Mouse (Mus musculus) hindbrain, embryonic 16.5 days (tissue): ENCODE measurements around the gene Zfp428. TPM values are rescaled to one million over a fixed set of nuclear protein-coding genes. Genes with fewer than 3 reads are reported as not detected.
A peak's percentile ranks its signal among the peaks of the same experiment; 100 is the strongest.
"Not testable (repeated sequence)": the region's sequence is repeated elsewhere in the genome, so short reads cannot be mapped to it uniquely, and the experiment has no call there.

ENCODE experiments used
- ATAC-seq: fragments of 200-750 bp; cut with Nextera tagmentation; 2 replicates; pipeline ENCODE4 v1.8.0; 2017; ENCODE audit warnings: moderate TSS enrichment, moderate library complexity
- H3K27ac ChIP-seq: fragments of 300-500 bp; sonication (generic); 2 replicates; pipeline ENCODE4 v1.5.1; 2014; ENCODE audit warnings: low read depth, mild to moderate bottlenecking, control low read depth, low read length, moderate library complexity
- H3K27me3 ChIP-seq: fragments of 300-500 bp; sonication (generic); replicated peaks from 2 replicates; pipeline ENCODE4 v1.6.1; 2014; ENCODE audit warnings: low read length; ENCODE audit not compliant: control insufficient read depth, insufficient read depth
- H3K36me3 ChIP-seq: fragments of 300-500 bp; sonication (generic); 2 replicates; pipeline ENCODE4 v1.6.1; 2014; ENCODE audit warnings: mild to moderate bottlenecking, low read length, moderate library complexity, mixed read lengths; ENCODE audit not compliant: control insufficient read depth, insufficient read depth
- H3K4me1 ChIP-seq: fragments of 300-500 bp; sonication (generic); 2 replicates; pipeline ENCODE4 v1.6.1; 2014; ENCODE audit warnings: low read depth, low read length; ENCODE audit not compliant: control insufficient read depth, insufficient read depth
- H3K4me2 ChIP-seq: fragments of 300-500 bp; sonication (generic); 2 replicates; pipeline ENCODE4 v1.6.1; 2014; ENCODE audit warnings: mild to moderate bottlenecking, low read length, control low read depth, moderate library complexity
- H3K4me3 ChIP-seq: fragments of 300-500 bp; sonication (generic); 2 replicates; pipeline ENCODE4 v1.5.1; 2014; ENCODE audit warnings: mild to moderate bottlenecking, low read length, control low read depth, moderate library complexity
- H3K9ac ChIP-seq: fragments of 300-500 bp; sonication (generic); 2 replicates; pipeline ENCODE4 v1.6.1; 2014; ENCODE audit warnings: low read depth, mild to moderate bottlenecking, control low read depth, low read length, moderate library complexity
- H3K9me3 ChIP-seq: fragments of 300-500 bp; sonication (generic); 2 replicates; pipeline ENCODE4 v1.6.1; 2014; ENCODE audit warnings: mild to moderate bottlenecking, low read length, moderate library complexity; ENCODE audit not compliant: control insufficient read depth
- WGBS: fragments of 180-500 bp; shearing (Covaris S2); extraction: QIAGEN DNeasy Blood & Tissue Kit; methylation state at CpG from one replicate; pipeline ENCODE4 v1.1.7; 2014; 5-methylcytosine and 5-hydroxymethylcytosine counted together
- polyA plus RNA-seq: library from polyadenylated mRNA; unstranded; fragments of >200 nt; fragmentation: Nextera tagmentation; extraction: Ambion mirVana; gene quantifications from 2 replicates; pipeline ENCODE4 v1.2.1, GENCODE M21; 2015

Zfp428 gene
- polyA plus RNA-seq, 1 experiment from 2014 or later: 272 TPM

DNA sequence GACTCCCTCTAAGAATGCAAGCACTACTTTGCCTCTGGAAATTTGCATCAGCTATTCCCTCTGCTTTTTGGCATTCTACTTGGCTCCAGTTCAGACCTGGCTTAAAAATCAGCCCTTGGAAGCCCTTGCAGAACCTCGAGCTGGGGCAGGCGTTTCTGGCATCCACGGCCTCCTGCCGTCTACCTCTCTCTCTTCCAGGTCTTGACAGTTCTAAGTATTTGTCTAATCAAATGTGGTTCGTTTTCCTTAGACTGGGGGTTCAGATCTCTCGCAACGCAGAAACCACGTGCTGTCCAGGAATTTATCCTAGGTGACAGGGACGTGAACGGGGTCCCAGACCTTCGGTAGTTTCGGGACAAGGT, 349 bp upstream of the Zfp428 start:
- ATAC-seq: peak; percentile 15
- Histone ChIP-seq H3K36me3 (peaks cover 16% of the 10 kb centered on the region), H3K4me3 (peak overlapping the region; percentile 65), H3K9ac (peak overlapping the region; percentile 96), H3K9me3 (no peaks in the 10 kb centered on the region), H3K27me3 (no peaks in the 10 kb centered on the region), H3K4me2 (peak overlapping the region; percentile 76), H3K4me1 (peaks cover 30% of the 10 kb centered on the region), H3K27ac (peak overlapping the region; percentile 100)
- WGBS: 0% methylated on average over 12 of the region's 12 CpGs

- H3K9me3 ChIP-seq: no peaks in the 10 kb centered on the region
- H3K4me1 ChIP-seq: peaks cover 34% of the 10 kb centered on the region
Observed at GRCm38 (mm10) chr7:24507726-24508114, 914 bp downstream of the Zfp428 start.

GRCm38 (mm10) chr7:24512355-24512754, 5.5 kb downstream of the Zfp428 start, which contains the start of gene AC161166.1:
TSS of gene AC161166.1 (minus strand) at chr7:24512455.
- ATAC-seq: no peak
- H3K9me3 ChIP-seq: no peaks in the 10 kb centered on the region
- H3K4me1 ChIP-seq: peaks cover 19% of the 10 kb centered on the region
- WGBS: 89% methylated on average over 7 of the region's 7 CpGs
- no peak within 1 kb of the TSS for H3K4me2 ChIP-seq
- H3K9ac ChIP-seq: no peak within 1 kb of the TSS
- peaks cover 26% of the 10 kb centered on the region for H3K36me3 ChIP-seq
- no peak within 1 kb of the TSS for H3K4me3 ChIP-seq
- H3K27ac ChIP-seq: no peak within 1 kb of the TSS
- no peaks in the 10 kb centered on the region for H3K27me3 ChIP-seq

More at GRCm38 (mm10) chr7:24507726-24508114, 914 bp downstream of the Zfp428 start:
- Histone ChIP-seq H3K36me3 (peaks cover 14% of the 10 kb centered on the region), H3K4me3 (peak overlapping the region; percentile 65), H3K27ac (peak overlapping the region; percentile 100), H3K4me2 (peak overlapping the region; percentile 76), H3K9ac (peak overlapping the region; percentile 96), H3K27me3 (no peaks in the 10 kb centered on the region)
- ATAC-seq: peak; percentile 15
- WGBS: under 1% methylated on average over 20 of the region's 20 CpGs

- ATAC-seq: not testable (repeated sequence)
- WGBS: 60% methylated on average over 8 of the region's 8 CpGs
Observed at GRCm38 (mm10) chr7:24516319-24516718, 9.5 kb downstream of the Zfp428 start.

DNA sequence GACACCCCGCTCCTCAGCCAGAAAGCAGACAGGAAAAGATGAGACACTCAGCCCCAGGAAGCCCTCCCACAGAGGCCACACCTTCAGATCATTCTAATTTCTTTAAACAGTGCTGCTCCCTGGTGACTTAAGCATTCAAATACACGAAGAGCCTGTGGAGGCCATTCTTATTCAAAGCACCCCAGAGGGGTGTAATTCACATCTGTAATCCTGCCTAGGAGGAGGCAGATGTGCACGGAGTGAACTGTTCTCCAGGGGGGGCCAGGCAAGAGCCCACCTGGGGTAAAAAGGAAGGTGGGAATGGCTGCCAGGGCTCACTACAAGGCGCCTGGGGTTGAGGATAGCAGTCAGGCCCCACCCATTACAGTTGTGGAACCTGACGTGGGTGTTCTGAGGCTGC, 10.3 kb downstream of the Zfp428 start:
- H3K9ac ChIP-seq: no peak overlapping the region
- H3K4me1 ChIP-seq: no peaks in the 10 kb centered on the region
- ATAC-seq: 0 out of 2 replicates have a peak, but pooled peaks have one; percentile 15
- H3K4me3 ChIP-seq: no peak overlapping the region
- WGBS: 31% methylated on average over 5 of the region's 5 CpGs
- no peak overlapping the region for H3K27ac ChIP-seq
- H3K27me3 ChIP-seq: no peaks in the 10 kb centered on the region
- peaks cover 17% of the 10 kb centered on the region for H3K36me3 ChIP-seq
- no peak overlapping the region for H3K4me2 ChIP-seq
- H3K9me3 ChIP-seq: no peaks in the 10 kb centered on the region

More at GRCm38 (mm10) chr7:24516319-24516718, 9.5 kb downstream of the Zfp428 start:
- not testable (repeated sequence) for H3K4me3 ChIP-seq, H3K27me3 ChIP-seq, H3K9ac ChIP-seq, H3K4me2 ChIP-seq, H3K9me3 ChIP-seq, H3K4me1 ChIP-seq, H3K27ac ChIP-seq
- peaks cover 24% of the 10 kb centered on the region for H3K36me3 ChIP-seq

DNA sequence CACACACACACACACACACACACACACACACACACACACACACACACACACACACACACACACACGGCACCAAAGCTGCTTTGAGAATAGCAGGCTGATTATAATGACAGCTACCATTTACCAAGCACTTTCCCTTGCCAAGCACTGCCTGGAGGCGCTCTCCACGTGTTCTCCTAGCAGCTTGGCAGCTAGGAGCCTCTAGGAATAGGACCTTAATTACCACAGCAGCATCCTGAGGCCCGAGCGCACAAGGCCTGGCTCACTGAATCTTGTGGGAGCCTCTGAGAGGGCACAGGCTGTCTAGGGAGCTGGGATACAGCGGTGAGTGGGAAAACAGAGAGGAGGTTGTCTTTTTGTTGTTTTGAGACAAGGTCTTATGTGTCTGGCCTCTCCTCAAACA, 10.8 kb downstream of the Zfp428 start:
- no peaks in the 10 kb centered on the region for H3K27me3 ChIP-seq
- H3K4me3 ChIP-seq: no peak overlapping the region
- no peak overlapping the region for H3K9ac ChIP-seq
- WGBS: 29% methylated on average over 6 of the region's 6 CpGs
- ATAC-seq: 0 out of 2 replicates have a peak, but pooled peaks have one; percentile 24
- H3K36me3 ChIP-seq: peaks cover 15% of the 10 kb centered on the region
- no peak overlapping the region for H3K4me2 ChIP-seq
- H3K27ac ChIP-seq: peak overlapping the region; percentile 49; the same call in 1 of the 2 replicates
- H3K9me3 ChIP-seq: no peaks in the 10 kb centered on the region
- no peaks in the 10 kb centered on the region for H3K4me1 ChIP-seq

DNA sequence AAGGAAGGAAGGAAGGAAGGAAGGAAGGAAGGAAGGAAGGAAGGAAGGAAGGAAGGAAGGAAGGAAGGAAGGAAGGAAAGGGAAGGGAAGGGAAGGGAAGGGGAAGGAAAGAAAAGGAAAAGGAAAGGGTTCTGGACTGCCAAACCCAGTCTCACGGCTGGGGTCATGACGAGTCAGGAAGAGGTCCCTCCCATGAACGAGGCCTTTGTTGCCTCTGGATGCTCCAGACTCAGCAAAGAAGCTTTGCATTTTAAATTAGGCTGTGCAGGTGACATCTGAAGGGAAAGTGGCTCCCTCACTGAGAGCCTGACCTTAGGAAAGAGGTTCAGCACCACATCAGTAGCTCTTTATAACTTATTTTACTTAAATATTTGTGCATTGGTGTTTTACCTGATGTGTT, 12.3 kb downstream of the Zfp428 start:
- Histone ChIP-seq H3K36me3 (peaks cover 15% of the 10 kb centered on the region), H3K9me3 (no peaks in the 10 kb centered on the region), H3K27ac (no peak overlapping the region), H3K9ac (no peak overlapping the region), H3K4me3 (no peak overlapping the region), H3K4me1 (no peaks in the 10 kb centered on the region), H3K27me3 (no peaks in the 10 kb centered on the region), H3K4me2 (no peak overlapping the region)
- ATAC-seq: no peak
- 33% methylated on average over 3 of the region's 3 CpGs for WGBS

DNA sequence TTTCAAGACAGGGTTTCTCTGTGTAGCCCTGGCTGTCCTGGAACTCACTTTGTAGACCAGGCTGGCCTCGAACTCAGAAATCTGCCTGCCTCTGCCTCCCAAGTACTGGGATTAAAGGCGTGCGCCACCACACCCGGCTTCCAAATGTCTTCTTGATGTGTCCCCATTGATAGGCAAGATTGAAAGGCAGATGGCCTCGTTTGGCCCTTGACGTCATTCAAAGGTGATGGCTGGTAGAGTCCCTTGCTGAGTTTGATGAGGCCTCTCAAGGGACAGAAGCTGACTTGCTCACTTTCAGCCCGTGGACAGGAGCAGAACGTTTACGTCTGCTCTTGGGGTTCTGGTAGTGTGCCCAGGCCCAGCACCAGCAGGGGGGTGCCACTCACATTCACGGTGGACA, 13.2 kb downstream of the Zfp428 start:
- not testable (repeated sequence) for H3K4me2 ChIP-seq, H3K4me3 ChIP-seq, ATAC-seq, H3K4me1 ChIP-seq, H3K27me3 ChIP-seq, H3K9me3 ChIP-seq, H3K27ac ChIP-seq, H3K9ac ChIP-seq
- H3K36me3 ChIP-seq: peaks cover 11% of the 10 kb centered on the region
- WGBS: 79% methylated on average over 10 of the region's 10 CpGs

GRCm38 (mm10) chr7:24522805-24523204, 16.0 kb downstream of the Zfp428 start:
- Histone ChIP-seq H3K4me1 (no peaks in the 10 kb centered on the region), H3K36me3 (0 out of 2 replicates have a peak, but pooled peaks cover 3% of the 10 kb centered on the region), H3K27ac (no peak overlapping the region), H3K9me3 (no peaks in the 10 kb centered on the region), H3K27me3 (no peaks in the 10 kb centered on the region), H3K4me2 (no peak overlapping the region), H3K4me3 (no peak overlapping the region), H3K9ac (no peak overlapping the region)
- no peak for ATAC-seq
- 60% methylated on average over 5 of the region's 5 CpGs for WGBS

DNA sequence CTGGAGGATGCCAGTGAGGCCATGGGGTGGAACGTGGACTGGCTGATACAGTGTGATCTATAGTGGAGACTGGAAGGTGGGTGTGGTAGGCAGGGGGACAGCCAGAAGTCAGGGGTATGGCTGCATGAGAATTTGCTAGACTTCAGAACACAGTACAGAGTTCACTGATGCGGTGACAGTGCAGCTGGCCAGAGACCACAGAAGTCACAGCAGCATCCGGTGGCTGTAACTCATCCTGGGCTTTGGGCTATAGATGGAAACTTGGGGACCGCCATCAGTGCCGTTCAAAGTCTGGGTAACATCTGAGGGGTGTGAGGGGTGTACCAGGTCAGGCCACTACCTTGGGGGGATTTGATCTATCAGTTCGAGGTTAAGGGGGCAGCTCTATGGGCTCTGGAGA, 16.9 kb downstream of the Zfp428 start:
- H3K27me3 ChIP-seq: no peaks in the 10 kb centered on the region
- no peak for ATAC-seq
- no peak overlapping the region for H3K4me2 ChIP-seq
- H3K9ac ChIP-seq: no peak overlapping the region
- H3K27ac ChIP-seq: no peak overlapping the region
- WGBS: 91% methylated on average over 6 of the region's 6 CpGs
- H3K4me1 ChIP-seq: no peaks in the 10 kb centered on the region
- H3K9me3 ChIP-seq: no peaks in the 10 kb centered on the region
- no peaks in the 10 kb centered on the region for H3K36me3 ChIP-seq
- H3K4me3 ChIP-seq: no peak overlapping the region
